Mouse (Mus musculus) kidney, postnatal 36 days (tissue): Measurements from ENCODE around the gene Olfr137.

Experiments used
- DNase-seq, 2 experiments: peaks; one replicate each; pipeline ENCODE4 v3.0.0; 2021 to 2022; ENCODE audit warnings: mixed read lengths in 2 of 2

The Olfr137 gene

GRCm38 (mm10) chr17:38307470-38307869 lies at the start of gene Olfr137:
Gene Olfr137 (minus strand): TSS chr17:38307570.
- no peak for DNase-seq

- no peak for DNase-seq
These were observed 22.2 kb upstream of the Olfr137 start, which contains the start of gene Olfr136 for GRCm38 (mm10) chr17:38329531-38329930. Gene Olfr136 (plus strand): TSS chr17:38329831.

GRCm38 (mm10) chr17:38260735-38261134 lies 46.6 kb downstream of the Olfr137 start, which contains the start of gene Olfr138:
Gene Olfr138 (plus strand): TSS chr17:38261035.
- DNase-seq: no peak
